Mouse (Mus musculus): Measurements from ENCODE around the gene Olfr1325. TPM values are rescaled to one million over a fixed set of nuclear protein-coding genes. Genes with fewer than 3 reads are reported as not detected.

The Olfr1325 gene
- polyA plus RNA-seq (2015; fragmentation: Illumina TruSeq; extraction: RNeasy Lipid Tissue Mini Kit (QIAGEN cat#74804); ENCODE audit: insufficient read depth, low read depth, low replicate concordance), result not detected

DNA sequence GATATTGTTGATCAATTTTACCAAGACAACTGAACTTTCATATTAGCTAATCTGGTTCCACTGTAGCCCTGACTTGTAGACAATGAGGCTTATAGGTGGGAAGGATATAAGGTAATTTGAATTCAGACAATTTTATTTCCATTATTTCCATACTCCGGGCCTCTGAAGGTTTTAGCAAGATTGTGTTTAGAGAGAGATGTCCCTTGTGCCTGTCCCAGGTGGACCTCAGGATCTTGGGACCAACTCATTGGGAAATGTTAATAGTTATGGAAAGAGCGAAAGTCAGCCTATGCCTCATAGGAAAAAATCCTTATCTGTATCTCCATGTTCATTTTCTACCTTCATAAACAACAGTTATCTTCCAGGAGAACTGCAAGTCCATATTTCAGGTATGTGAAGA lies at the start of gene Olfr1325:
Olfr1325 (plus strand) TSS at position 301 of the 400 bp plus-strand sequence.

DNA sequence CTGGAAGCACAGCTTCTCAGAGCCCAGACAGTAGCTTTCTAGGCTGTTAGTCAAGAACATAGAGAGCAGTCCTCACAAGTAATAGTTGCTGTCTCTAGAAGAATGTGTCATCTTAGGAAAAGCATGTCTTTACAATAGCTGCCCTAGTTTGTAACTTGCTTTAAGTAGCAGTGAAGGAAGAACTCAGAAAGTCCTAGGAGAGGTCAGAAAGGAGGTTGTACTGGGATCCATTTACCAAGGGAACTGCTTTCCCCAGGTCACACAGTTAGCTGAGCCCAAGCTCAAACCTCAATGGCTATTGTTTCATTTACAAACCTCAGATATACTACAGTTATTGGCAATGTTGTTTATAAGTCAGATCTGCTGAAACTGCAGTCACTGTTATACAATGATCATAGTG lies 17.7 kb upstream of the Olfr1325 start, which contains the start of gene Olfr1326-ps1:
Olfr1326-ps1 (minus strand) TSS at position 101 of the 400 bp plus-strand sequence.

DNA sequence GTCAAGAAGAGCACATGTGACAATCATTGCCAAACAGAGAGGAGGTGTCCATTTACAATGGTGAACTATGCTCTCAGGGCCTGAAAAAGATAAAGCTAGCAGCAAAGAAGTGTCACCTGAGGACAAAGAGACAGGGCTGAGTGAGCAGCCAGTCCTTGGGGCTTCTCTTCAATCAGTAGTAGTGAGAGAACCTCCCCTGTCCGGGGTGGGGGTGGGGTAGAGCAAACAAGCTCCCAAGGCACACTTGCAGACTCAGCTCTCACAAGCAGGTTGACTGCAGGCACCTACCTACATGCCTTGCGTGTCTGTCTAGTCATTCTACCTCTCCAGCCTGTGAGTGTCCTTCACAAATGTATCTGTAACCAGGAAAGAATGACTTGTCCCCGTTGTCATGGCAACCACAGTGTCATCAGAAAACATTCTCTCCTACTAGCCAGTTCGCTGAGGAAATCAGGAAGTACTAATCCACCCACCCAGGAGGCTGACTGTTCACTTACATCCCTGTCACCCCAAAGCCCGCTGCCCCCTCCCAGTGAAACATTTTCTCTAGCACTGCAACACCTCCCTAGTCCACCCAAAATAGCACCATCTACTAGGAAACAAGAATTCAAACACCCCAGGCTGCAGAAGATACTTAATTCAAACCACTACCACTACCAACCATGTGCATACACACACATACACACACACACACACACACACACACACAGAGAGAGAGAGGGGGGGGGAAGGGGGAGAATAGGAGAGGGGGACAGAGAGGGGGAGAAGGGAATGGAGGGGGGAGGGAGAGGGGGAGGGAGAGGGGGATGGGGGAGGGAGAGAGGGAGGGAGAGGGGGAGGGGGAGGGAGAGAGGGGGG lies 53.2 kb downstream of the Olfr1325 start, which contains the start of gene Gm5640:
Gm5640 (minus strand) TSS at position 170 of the 858 bp plus-strand sequence.

Other genes with a start within 250 kb of the Olfr1325 start
- gene Lage3, start 239.1 kb upstream of the Olfr1325 start, polyA plus RNA-seq (2015; fragmentation: Illumina TruSeq; extraction: RNeasy Lipid Tissue Mini Kit (QIAGEN cat#74804); ENCODE audit: insufficient read depth, low read depth, low replicate concordance), result 17.9 TPM
- gene Ubl4a, start 219.5 kb upstream of the Olfr1325 start, polyA plus RNA-seq (2015; fragmentation: Illumina TruSeq; extraction: RNeasy Lipid Tissue Mini Kit (QIAGEN cat#74804); ENCODE audit: insufficient read depth, low read depth, low replicate concordance), result 11.5 TPM
- 4.0 TPM for gene Slc10a3, start 219.3 kb upstream of the Olfr1325 start, polyA plus RNA-seq (2015; fragmentation: Illumina TruSeq; extraction: RNeasy Lipid Tissue Mini Kit (QIAGEN cat#74804); ENCODE audit: insufficient read depth, low read depth, low replicate concordance)
- gene Fam3a, start 199.4 kb upstream of the Olfr1325 start, polyA plus RNA-seq (2015; fragmentation: Illumina TruSeq; extraction: RNeasy Lipid Tissue Mini Kit (QIAGEN cat#74804); ENCODE audit: insufficient read depth, low read depth, low replicate concordance), result 10.2 TPM
- 3.8 TPM for gene Ikbkg, start 199.4 kb upstream of the Olfr1325 start, polyA plus RNA-seq (2015; fragmentation: Illumina TruSeq; extraction: RNeasy Lipid Tissue Mini Kit (QIAGEN cat#74804); ENCODE audit: insufficient read depth, low read depth, low replicate concordance)
- 6.2 TPM for gene G6pdx, start 163.5 kb upstream of the Olfr1325 start, polyA plus RNA-seq (2015; fragmentation: Illumina TruSeq; extraction: RNeasy Lipid Tissue Mini Kit (QIAGEN cat#74804); ENCODE audit: insufficient read depth, low read depth, low replicate concordance)
- not detected for gene Gm6880, start 111.3 kb upstream of the Olfr1325 start, polyA plus RNA-seq (2015; fragmentation: Illumina TruSeq; extraction: RNeasy Lipid Tissue Mini Kit (QIAGEN cat#74804); ENCODE audit: insufficient read depth, low read depth, low replicate concordance)
- gene Olfr1326-ps1, start 17.8 kb upstream of the Olfr1325 start, polyA plus RNA-seq (2015; fragmentation: Illumina TruSeq; extraction: RNeasy Lipid Tissue Mini Kit (QIAGEN cat#74804); ENCODE audit: insufficient read depth, low read depth, low replicate concordance), result not detected
- gene Gm5640, start 53.0 kb downstream of the Olfr1325 start, polyA plus RNA-seq (2015; fragmentation: Illumina TruSeq; extraction: RNeasy Lipid Tissue Mini Kit (QIAGEN cat#74804); ENCODE audit: insufficient read depth, low read depth, low replicate concordance), result not detected
- gene Gm6890, start 148.2 kb downstream of the Olfr1325 start, polyA plus RNA-seq (2015; fragmentation: Illumina TruSeq; extraction: RNeasy Lipid Tissue Mini Kit (QIAGEN cat#74804); ENCODE audit: insufficient read depth, low read depth, low replicate concordance), result not detected
- not detected for gene Gm5936, start 244.5 kb downstream of the Olfr1325 start, polyA plus RNA-seq (2015; fragmentation: Illumina TruSeq; extraction: RNeasy Lipid Tissue Mini Kit (QIAGEN cat#74804); ENCODE audit: insufficient read depth, low read depth, low replicate concordance)

All from pancreas, adult 10 weeks (tissue).